Mouse (Mus musculus) forebrain, embryonic 14.5 days (tissue): ENCODE measurements around the gene Slc9a3r2. TPM values are rescaled to one million over a fixed set of nuclear protein-coding genes. Genes with fewer than 3 reads are reported as not detected.

ENCODE experiments used
- ATAC-seq: fragments of 200-750 bp; cut with Nextera tagmentation; 2 replicates; pipeline ENCODE4 v1.8.0; 2017; ENCODE audit warnings: mild to moderate bottlenecking, moderate library complexity
- DNase-seq: peaks from one replicate; pipeline ENCODE4 v3.0.0-alpha.2; 2015; ENCODE audit warnings: low spot score
- H3K27ac ChIP-seq: fragments of 300-500 bp; sonication (generic); 2 replicates; pipeline ENCODE4 v1.5.1; 2014; ENCODE audit warnings: low read depth, mild to moderate bottlenecking, control low read depth, low read length, moderate library complexity
- H3K27me3 ChIP-seq: fragments of 300-500 bp; sonication (generic); replicated peaks from 2 replicates; pipeline ENCODE4 v1.6.1; 2014; ENCODE audit warnings: low read length, control low read depth, mixed read lengths; ENCODE audit not compliant: control insufficient read depth, insufficient read depth
- H3K36me3 ChIP-seq: fragments of 300-500 bp; sonication (generic); 2 replicates; pipeline ENCODE4 v1.6.1; 2014; ENCODE audit warnings: low read length, control low read depth; ENCODE audit not compliant: control insufficient read depth, insufficient read depth
- H3K4me1 ChIP-seq: fragments of 300-500 bp; sonication (generic); 2 replicates; pipeline ENCODE4 v1.6.1; 2014; ENCODE audit warnings: antibody characterized with exemption, low read length, control low read depth; ENCODE audit not compliant: control insufficient read depth, insufficient read depth
- H3K4me2 ChIP-seq: fragments of 300-500 bp; sonication (generic); 2 replicates; pipeline ENCODE4 v1.6.1; 2014; ENCODE audit warnings: mild to moderate bottlenecking, control low read depth, low read length
- H3K4me3 ChIP-seq: fragments of 300-500 bp; sonication (generic); 2 replicates; pipeline ENCODE4 v1.5.1; 2014; ENCODE audit warnings: low read depth, low read length, control low read depth
- H3K9ac ChIP-seq: fragments of 300-500 bp; sonication (generic); 2 replicates; pipeline ENCODE4 v1.6.1; 2014; ENCODE audit warnings: mild to moderate bottlenecking, low read length, control low read depth, moderate library complexity
- H3K9me3 ChIP-seq: fragments of 300-500 bp; sonication (generic); replicated peaks from 2 replicates; pipeline ENCODE4 v1.6.1; 2016; ENCODE audit warnings: low read length, control low read depth, mixed read lengths; ENCODE audit not compliant: control insufficient read depth
- WGBS: fragments of 180-500 bp; shearing (Covaris S2); extraction: QIAGEN DNeasy Blood & Tissue Kit; methylation state at CpG from one replicate; pipeline ENCODE4 v1.1.7; 2014; 5-methylcytosine and 5-hydroxymethylcytosine counted together
- polyA plus RNA-seq: library from polyadenylated mRNA; unstranded; fragments of >200 nt; fragmentation: Nextera tagmentation; extraction: Ambion mirVana; gene quantifications from 2 replicates; pipeline ENCODE4 v1.2.1, GENCODE M21; 2014

Gene Slc9a3r2
- polyA plus RNA-seq, 1 experiment from 2014 or later, result 22.4 TPM

- H3K9me3 ChIP-seq, result no peaks in the 10 kb centered on the region
- H3K27me3 ChIP-seq, result no peaks in the 10 kb centered on the region
- H3K4me3 ChIP-seq, result no peak overlapping the region
- no peak overlapping the region for H3K4me2 ChIP-seq
- H3K9ac ChIP-seq, result no peak overlapping the region
- peaks cover 89% of the 10 kb centered on the region for H3K36me3 ChIP-seq
- 88% methylated on average over 14 of the region's 14 CpGs for WGBS
- ATAC-seq (no peak), DNase-seq (no peak)
- H3K4me1 ChIP-seq, result no peaks in the 10 kb centered on the region
- H3K27ac ChIP-seq, result no peak overlapping the region
Measured at GRCm38 (mm10) chr17:24617561-24618194, 32.4 kb downstream of the Slc9a3r2 start.

GRCm38 (mm10) chr17:24610711-24611110 is 39.4 kb downstream of the Slc9a3r2 start:
- Histone ChIP-seq H3K27ac (no peak overlapping the region), H3K9me3 (no peaks in the 10 kb centered on the region), H3K36me3 (peaks cover 68% of the 10 kb centered on the region), H3K4me2 (no peak overlapping the region), H3K4me1 (no peaks in the 10 kb centered on the region), H3K4me3 (no peak overlapping the region), H3K9ac (no peak overlapping the region), H3K27me3 (no peaks in the 10 kb centered on the region)
- no peak for DNase-seq
- 92% methylated on average over 2 of the region's 2 CpGs for WGBS
- no peak for ATAC-seq

GRCm38 (mm10) chr17:24608874-24609273 is 41.3 kb downstream of the Slc9a3r2 start:
- no peaks in the 10 kb centered on the region for H3K4me1 ChIP-seq
- H3K36me3 ChIP-seq, result peaks cover 68% of the 10 kb centered on the region
- no peaks in the 10 kb centered on the region for H3K9me3 ChIP-seq
- H3K27ac ChIP-seq, result no peak overlapping the region
- no peak overlapping the region for H3K4me2 ChIP-seq
- no peaks in the 10 kb centered on the region for H3K27me3 ChIP-seq
- no peak for DNase-seq
- ATAC-seq, result no peak
- no peak overlapping the region for H3K4me3 ChIP-seq
- no peak overlapping the region for H3K9ac ChIP-seq
- 96% methylated on average over 8 of the region's 8 CpGs for WGBS

- Histone ChIP-seq H3K4me2 (no peak overlapping the region), H3K4me3 (no peak overlapping the region), H3K36me3 (peaks cover 66% of the 10 kb centered on the region), H3K9ac (no peak overlapping the region), H3K27ac (no peak overlapping the region), H3K27me3 (no peaks in the 10 kb centered on the region), H3K4me1 (no peaks in the 10 kb centered on the region), H3K9me3 (no peaks in the 10 kb centered on the region)
- ATAC-seq (no peak), DNase-seq (no peak)
- 92% methylated on average over 4 of the region's 4 CpGs for WGBS
Measured at GRCm38 (mm10) chr17:24608370-24608769, 41.8 kb downstream of the Slc9a3r2 start.

- Histone ChIP-seq H3K9ac (no peak overlapping the region), H3K36me3 (peaks cover 94% of the 10 kb centered on the region), H3K4me2 (no peak overlapping the region), H3K27me3 (no peaks in the 10 kb centered on the region), H3K27ac (no peak overlapping the region), H3K4me1 (no peaks in the 10 kb centered on the region), H3K9me3 (no peaks in the 10 kb centered on the region), H3K4me3 (no peak overlapping the region)
- no peak for DNase-seq
- 94% methylated on average over 3 of the region's 3 CpGs for WGBS
- ATAC-seq, result no peak
Measured at GRCm38 (mm10) chr17:24604557-24604956, 45.6 kb downstream of the Slc9a3r2 start.

GRCm38 (mm10) chr17:24603961-24604360 is 46.2 kb downstream of the Slc9a3r2 start:
- H3K9ac ChIP-seq, result no peak overlapping the region
- 90% methylated on average over 8 of the region's 8 CpGs for WGBS
- no peaks in the 10 kb centered on the region for H3K27me3 ChIP-seq
- peaks cover 98% of the 10 kb centered on the region for H3K36me3 ChIP-seq
- no peak overlapping the region for H3K4me2 ChIP-seq
- no peaks in the 10 kb centered on the region for H3K4me1 ChIP-seq
- DNase-seq (no peak), ATAC-seq (no peak)
- no peak overlapping the region for H3K4me3 ChIP-seq
- no peaks in the 10 kb centered on the region for H3K9me3 ChIP-seq
- H3K27ac ChIP-seq, result no peak overlapping the region

GRCm38 (mm10) chr17:24600502-24600901 is 49.6 kb downstream of the Slc9a3r2 start:
- DNase-seq (no peak), ATAC-seq (no peak)
- no peak overlapping the region for H3K27ac ChIP-seq
- H3K27me3 ChIP-seq, result no peaks in the 10 kb centered on the region
- H3K4me3 ChIP-seq, result no peak overlapping the region
- H3K9me3 ChIP-seq, result no peaks in the 10 kb centered on the region
- H3K4me1 ChIP-seq, result no peaks in the 10 kb centered on the region
- H3K9ac ChIP-seq, result no peak overlapping the region
- 98% methylated on average over 4 of the region's 4 CpGs for WGBS
- H3K36me3 ChIP-seq, result peaks cover 97% of the 10 kb centered on the region
- no peak overlapping the region for H3K4me2 ChIP-seq

- WGBS, result 86% methylated on average over 3 of the region's 3 CpGs
- H3K4me1 ChIP-seq, result no peaks in the 10 kb centered on the region
- no peak overlapping the region for H3K9ac ChIP-seq
- no peaks in the 10 kb centered on the region for H3K9me3 ChIP-seq
- ATAC-seq, result no peak
- no peak overlapping the region for H3K27ac ChIP-seq
- DNase-seq, result no peak
- no peaks in the 10 kb centered on the region for H3K27me3 ChIP-seq
- no peak overlapping the region for H3K4me3 ChIP-seq
- peaks cover 100% of the 10 kb centered on the region for H3K36me3 ChIP-seq
- H3K4me2 ChIP-seq, result no peak overlapping the region
Measured at GRCm38 (mm10) chr17:24597989-24598388, 52.1 kb downstream of the Slc9a3r2 start.

- H3K27me3 ChIP-seq, result no peaks in the 10 kb centered on the region
- H3K27ac ChIP-seq, result no peak overlapping the region
- H3K9me3 ChIP-seq, result no peaks in the 10 kb centered on the region
- ATAC-seq, result no peak
- no peak for DNase-seq
- no peak overlapping the region for H3K4me3 ChIP-seq
- H3K9ac ChIP-seq, result no peak overlapping the region
- 92% methylated on average over 19 of the region's 19 CpGs for WGBS
- no peak overlapping the region for H3K4me2 ChIP-seq
- no peaks in the 10 kb centered on the region for H3K4me1 ChIP-seq
- peaks cover 100% of the 10 kb centered on the region for H3K36me3 ChIP-seq
Measured at GRCm38 (mm10) chr17:24596471-24597183, 53.5 kb downstream of the Slc9a3r2 start.
